Mouse (Mus musculus): ENCODE data around the gene Ppp1r9a.

The Ppp1r9a gene

GRCm38 (mm10) chr6:5174179-5174812, 271.6 kb downstream of the Ppp1r9a start:
- 0 out of 2 replicates have a peak, but pooled peaks cover 3% of the 10 kb centered on the region for H3K27me3 ChIP-seq (ENCODE audit: insufficient read depth, low read length)
- peaks cover 8% of the 10 kb centered on the region for H3K4me1 ChIP-seq (replicated peaks; ENCODE audit: low read depth, low read length)
- H3K9me3 ChIP-seq (ENCODE audit: low read length) = 0 out of 2 replicates have a peak, but pooled peaks cover 3% of the 10 kb centered on the region
- TF ChIP-seq CTCF (conservative IDR thresholded peaks at IDR 0.05; ENCODE audit: low read length) (no peak), NANOG (IDR thresholded peaks at IDR 0.05; ENCODE audit: borderline replicate concordance, low read length) (no peak), POU5F1 (IDR thresholded peaks at IDR 0.05; ENCODE audit: borderline replicate concordance, low read length) (no peak)
- H3K4me3 ChIP-seq (replicated peaks; ENCODE audit: low read length) = no peak overlapping the region
- no peaks in the 10 kb centered on the region for H3K36me3 ChIP-seq (ENCODE audit: insufficient read depth, low read length)

GRCm38 (mm10) chr6:5177967-5178891, 275.5 kb downstream of the Ppp1r9a start:
- no peak for TF ChIP-seq CTCF (conservative IDR thresholded peaks at IDR 0.05; ENCODE audit: low read length)
- no peak for TF ChIP-seq NANOG (IDR thresholded peaks at IDR 0.05; ENCODE audit: borderline replicate concordance, low read length)
- no peak for TF ChIP-seq POU5F1 (IDR thresholded peaks at IDR 0.05; ENCODE audit: borderline replicate concordance, low read length)
- H3K4me3 ChIP-seq (replicated peaks; ENCODE audit: low read length) = no peak overlapping the region
- no peaks in the 10 kb centered on the region for H3K27me3 ChIP-seq (ENCODE audit: insufficient read depth, low read length)
- H3K4me1 ChIP-seq (replicated peaks; ENCODE audit: low read depth, low read length) = no peaks in the 10 kb centered on the region
- H3K9me3 ChIP-seq (ENCODE audit: low read length) = 0 out of 2 replicates have a peak, but pooled peaks cover 3% of the 10 kb centered on the region
- no peaks in the 10 kb centered on the region for H3K36me3 ChIP-seq (ENCODE audit: insufficient read depth, low read length)

- H3K27me3 ChIP-seq (ENCODE audit: insufficient read depth, low read length) = no peaks in the 10 kb centered on the region
- TF ChIP-seq NANOG (IDR thresholded peaks at IDR 0.05; ENCODE audit: borderline replicate concordance, low read length) = no peak
- no peak for TF ChIP-seq CTCF (conservative IDR thresholded peaks at IDR 0.05; ENCODE audit: low read length)
- no peak for TF ChIP-seq POU5F1 (IDR thresholded peaks at IDR 0.05; ENCODE audit: borderline replicate concordance, low read length)
- H3K4me3 ChIP-seq (replicated peaks; ENCODE audit: low read length) = no peak overlapping the region
- H3K36me3 ChIP-seq (ENCODE audit: insufficient read depth, low read length) = no peaks in the 10 kb centered on the region
- H3K9me3 ChIP-seq (ENCODE audit: low read length) = 0 out of 2 replicates have a peak, but pooled peaks cover 3% of the 10 kb centered on the region
- H3K4me1 ChIP-seq (replicated peaks; ENCODE audit: low read depth, low read length) = no peaks in the 10 kb centered on the region
Measured at GRCm38 (mm10) chr6:5179189-5179588, 276.5 kb downstream of the Ppp1r9a start.

DNA sequence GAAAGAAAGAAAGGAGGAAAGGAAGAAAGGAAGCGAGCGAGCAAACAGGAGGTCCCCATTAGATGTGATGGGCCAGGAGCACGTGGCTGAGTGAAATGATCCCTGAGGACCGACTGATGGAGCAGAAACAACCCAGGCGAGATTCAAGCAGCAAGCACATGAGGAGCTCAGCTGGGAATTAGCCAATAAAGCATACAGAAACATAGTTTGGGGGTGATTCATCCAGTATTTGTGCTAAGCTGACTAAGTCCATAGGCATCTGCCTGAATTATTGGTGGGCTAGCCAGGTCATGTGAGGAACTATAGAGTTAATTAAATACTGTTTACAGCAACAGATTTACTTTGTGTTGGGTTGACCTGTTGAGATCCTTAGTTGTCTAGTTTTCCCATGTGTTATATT, 277.9 kb downstream of the Ppp1r9a start:
- Histone ChIP-seq H3K27me3 (ENCODE audit: insufficient read depth, low read length) (no peaks in the 10 kb centered on the region), H3K9me3 (ENCODE audit: low read length) (0 out of 2 replicates have a peak, but pooled peaks cover 3% of the 10 kb centered on the region), H3K36me3 (ENCODE audit: insufficient read depth, low read length) (no peaks in the 10 kb centered on the region), H3K4me3 (replicated peaks; ENCODE audit: low read length) (no peak overlapping the region), H3K4me1 (replicated peaks; ENCODE audit: low read depth, low read length) (no peaks in the 10 kb centered on the region)
- TF ChIP-seq CTCF (conservative IDR thresholded peaks at IDR 0.05; ENCODE audit: low read length) (no peak), POU5F1 (IDR thresholded peaks at IDR 0.05; ENCODE audit: borderline replicate concordance, low read length) (no peak), NANOG (IDR thresholded peaks at IDR 0.05; ENCODE audit: borderline replicate concordance, low read length) (no peak)

GRCm38 (mm10) chr6:5186229-5186950, 283.7 kb downstream of the Ppp1r9a start:
- Histone ChIP-seq H3K9me3 (ENCODE audit: low read length) (no peaks in the 10 kb centered on the region), H3K27me3 (ENCODE audit: insufficient read depth, low read length) (peaks cover under 1% of the 10 kb centered on the region)
- TF ChIP-seq NANOG (IDR thresholded peaks at IDR 0.05; ENCODE audit: borderline replicate concordance, low read length) (no peak), POU5F1 (IDR thresholded peaks at IDR 0.05; ENCODE audit: borderline replicate concordance, low read length) (no peak), CTCF (conservative IDR thresholded peaks at IDR 0.05; ENCODE audit: low read length) (no peak)

GRCm38 (mm10) chr6:5187586-5187985, 284.9 kb downstream of the Ppp1r9a start:
- Histone ChIP-seq H3K9me3 (ENCODE audit: low read length) (no peaks in the 10 kb centered on the region), H3K4me3 (replicated peaks; ENCODE audit: low read length) (no peak overlapping the region), H3K4me1 (replicated peaks; ENCODE audit: low read depth, low read length) (no peaks in the 10 kb centered on the region), H3K27me3 (ENCODE audit: insufficient read depth, low read length) (peaks cover 4% of the 10 kb centered on the region), H3K36me3 (ENCODE audit: insufficient read depth, low read length) (no peaks in the 10 kb centered on the region)
- TF ChIP-seq POU5F1 (IDR thresholded peaks at IDR 0.05; ENCODE audit: borderline replicate concordance, low read length) = no peak
- no peak for TF ChIP-seq NANOG (IDR thresholded peaks at IDR 0.05; ENCODE audit: borderline replicate concordance, low read length)
- TF ChIP-seq CTCF (conservative IDR thresholded peaks at IDR 0.05; ENCODE audit: low read length) = no peak

More at GRCm38 (mm10) chr6:5186229-5186950, 283.7 kb downstream of the Ppp1r9a start:
- Histone ChIP-seq H3K36me3 (ENCODE audit: insufficient read depth, low read length) (no peaks in the 10 kb centered on the region), H3K4me3 (replicated peaks; ENCODE audit: low read length) (no peak overlapping the region), H3K4me1 (replicated peaks; ENCODE audit: low read depth, low read length) (no peaks in the 10 kb centered on the region)

- Histone ChIP-seq H3K27me3 (ENCODE audit: insufficient read depth, low read length) (peaks cover 4% of the 10 kb centered on the region), H3K4me1 (replicated peaks; ENCODE audit: low read depth, low read length) (no peaks in the 10 kb centered on the region), H3K9me3 (ENCODE audit: low read length) (no peaks in the 10 kb centered on the region), H3K36me3 (ENCODE audit: insufficient read depth, low read length) (no peaks in the 10 kb centered on the region), H3K4me3 (replicated peaks; ENCODE audit: low read length) (no peak overlapping the region)
- TF ChIP-seq CTCF (conservative IDR thresholded peaks at IDR 0.05; ENCODE audit: low read length) = no peak
- no peak for TF ChIP-seq NANOG (IDR thresholded peaks at IDR 0.05; ENCODE audit: borderline replicate concordance, low read length)
- TF ChIP-seq POU5F1 (IDR thresholded peaks at IDR 0.05; ENCODE audit: borderline replicate concordance, low read length) = no peak
Measured at GRCm38 (mm10) chr6:5188036-5188435, 285.3 kb downstream of the Ppp1r9a start.

- no peak overlapping the region for H3K4me3 ChIP-seq (replicated peaks; ENCODE audit: low read length)
- H3K36me3 ChIP-seq (ENCODE audit: insufficient read depth, low read length) = no peaks in the 10 kb centered on the region
- no peaks in the 10 kb centered on the region for H3K4me1 ChIP-seq (replicated peaks; ENCODE audit: low read depth, low read length)
- TF ChIP-seq CTCF (conservative IDR thresholded peaks at IDR 0.05; ENCODE audit: low read length) = no peak
- no peak for TF ChIP-seq POU5F1 (IDR thresholded peaks at IDR 0.05; ENCODE audit: borderline replicate concordance, low read length)
- TF ChIP-seq NANOG (IDR thresholded peaks at IDR 0.05; ENCODE audit: borderline replicate concordance, low read length) = no peak
- H3K9me3 ChIP-seq (ENCODE audit: low read length) = no peaks in the 10 kb centered on the region
- H3K27me3 ChIP-seq (ENCODE audit: insufficient read depth, low read length) = peaks cover 4% of the 10 kb centered on the region
Measured at GRCm38 (mm10) chr6:5188938-5189337, 286.2 kb downstream of the Ppp1r9a start.

Data from E14TG2a.4 (cell line).